Mouse (Mus musculus): ENCODE measurements at regions not wholly inside any gene's neighbourhood (a gene's known extent, or its start where the extent isn't known, plus 50 kb on each side); places are given as distances from the start of the nearest gene placed in this dataset.
A peak's percentile ranks its signal among the peaks of the same experiment; 100 is the strongest.
"Not testable (repeated sequence)": the region's sequence is repeated elsewhere in the genome, so short reads cannot be mapped to it uniquely, and the experiment has no call there.

GRCm38 (mm10) chr4:8084954-8085639, 153.7 kb downstream of the Car8 start:
- DNase-seq: peak; percentile 20

GRCm38 (mm10) chr4:8079349-8079748, 159.5 kb downstream of the Car8 start:
- no peak for DNase-seq

GRCm38 (mm10) chr4:8072989-8073573, 165.8 kb downstream of the Car8 start:
- no peak for DNase-seq

GRCm38 (mm10) chr4:8070693-8071092, 168.1 kb downstream of the Car8 start:
- DNase-seq: not testable (repeated sequence)

GRCm38 (mm10) chr4:8068086-8068485, 170.8 kb downstream of the Car8 start:
- DNase-seq: no peak

- DNase-seq: no peak
These were observed 197.1 kb downstream of the Car8 start for GRCm38 (mm10) chr4:8041776-8042175.

GRCm38 (mm10) chr4:8037863-8038262, 201.0 kb downstream of the Car8 start:
- DNase-seq: no peak

- DNase-seq: not testable (repeated sequence)
These were observed 205.4 kb downstream of the Car8 start for GRCm38 (mm10) chr4:8033402-8033801.

- peak; percentile 9 for DNase-seq
These were observed 233.7 kb downstream of the Car8 start for GRCm38 (mm10) chr4:8005155-8005554.

GRCm38 (mm10) chr4:7997575-7997953, 241.3 kb downstream of the Car8 start:
- DNase-seq: no peak

GRCm38 (mm10) chr4:7996923-7997574, 241.8 kb downstream of the Car8 start:
- no peak for DNase-seq

- DNase-seq: no peak
These were observed 245.9 kb downstream of the Car8 start for GRCm38 (mm10) chr4:7992944-7993343.

- no peak for DNase-seq
These were observed 251.1 kb downstream of the Car8 start for GRCm38 (mm10) chr4:7987781-7988180.

GRCm38 (mm10) chr4:7987346-7987745, 251.5 kb downstream of the Car8 start:
- no peak for DNase-seq

GRCm38 (mm10) chr4:7984814-7985213, 254.0 kb downstream of the Car8 start:
- no peak for DNase-seq

- no peak for DNase-seq
These were observed 259.0 kb downstream of the Car8 start for GRCm38 (mm10) chr4:7979772-7980351.

- DNase-seq: no peak
These were observed 261.0 kb downstream of the Car8 start for GRCm38 (mm10) chr4:7977661-7978444.

- DNase-seq: no peak
These were observed 268.6 kb downstream of the Car8 start for GRCm38 (mm10) chr4:7970272-7970671.

- DNase-seq: no peak
These were observed 273.2 kb downstream of the Car8 start for GRCm38 (mm10) chr4:7965663-7966062.

- DNase-seq: no peak
These were observed 277.2 kb downstream of the Car8 start for GRCm38 (mm10) chr4:7961521-7962172.

- no peak for DNase-seq
These were observed 278.5 kb downstream of the Car8 start for GRCm38 (mm10) chr4:7960335-7960734.

- DNase-seq: no peak
These were observed 290.8 kb downstream of the Car8 start for GRCm38 (mm10) chr4:7948020-7948419.

GRCm38 (mm10) chr4:7921503-7921902, 317.3 kb downstream of the Car8 start:
- DNase-seq: no peak

All from cerebellum, adult 8-10 months (tissue).